Mouse (Mus musculus): ENCODE measurements around the gene Olfr918. TPM values are rescaled to one million over a fixed set of nuclear protein-coding genes. Genes with fewer than 3 reads are reported as not detected.

Olfr918 gene
- not detected in 2 replicates for polyA plus RNA-seq (2016; fragmentation: Nextera tagmentation; extraction: Ambion mirVana)

GRCm38 (mm10) chr9:38674501-38674900 lies at the start of gene Olfr918:
Olfr918 (minus strand) TSS chr9:38674601.
- WGBS, result 88% methylated on average over 2 of the region's 2 CpGs
- Histone ChIP-seq H3K4me2 (no peak within 1 kb of the TSS), H3K9me3 (no peaks in the 10 kb centered on the region), H3K27ac (no peak within 1 kb of the TSS), H3K36me3 (replicated peaks) (no peaks in the 10 kb centered on the region), H3K27me3 (no peaks in the 10 kb centered on the region), H3K9ac (no peak within 1 kb of the TSS), H3K4me3 (replicated peaks) (no peak within 1 kb of the TSS), H3K4me1 (no peaks in the 10 kb centered on the region)
- ATAC-seq (ENCODE audit: low FRiP score), result no peak

- Histone ChIP-seq H3K4me3 (replicated peaks) (no peak overlapping the region), H3K9me3 (no peaks in the 10 kb centered on the region), H3K27me3 (no peaks in the 10 kb centered on the region), H3K9ac (no peak overlapping the region), H3K4me1 (0 out of 2 replicates have a peak, but pooled peaks cover 4% of the 10 kb centered on the region), H3K4me2 (no peak overlapping the region), H3K27ac (no peak overlapping the region), H3K36me3 (replicated peaks) (no peaks in the 10 kb centered on the region)
- ATAC-seq (ENCODE audit: low FRiP score), result no peak
- 95% methylated on average over 1 of the region's 1 CpGs for WGBS
These were observed 49.6 kb upstream of the Olfr918 start for GRCm38 (mm10) chr9:38724044-38724443.

GRCm38 (mm10) chr9:38718927-38719441 lies 44.6 kb upstream of the Olfr918 start:
- Histone ChIP-seq H3K4me1 (peaks cover 12% of the 10 kb centered on the region), H3K4me2 (peak overlapping the region; percentile 55), H3K27me3 (no peaks in the 10 kb centered on the region), H3K4me3 (replicated peaks) (peak overlapping the region; percentile 40), H3K9me3 (no peaks in the 10 kb centered on the region), H3K36me3 (replicated peaks) (no peaks in the 10 kb centered on the region), H3K9ac (0 out of 2 replicates have a peak overlapping the region, but pooled peaks have one; percentile 55), H3K27ac (no peak overlapping the region)
- 2% methylated on average over 3 of the region's 3 CpGs for WGBS
- no peak for ATAC-seq (ENCODE audit: low FRiP score)

GRCm38 (mm10) chr9:38718102-38718501 lies 43.7 kb upstream of the Olfr918 start, which contains the start of gene Vwa5a:
Vwa5a (plus strand) TSS chr9:38718268.
- no peaks in the 10 kb centered on the region for H3K27me3 ChIP-seq
- peaks cover 12% of the 10 kb centered on the region for H3K4me1 ChIP-seq
- WGBS, result 0% methylated on average over 4 of the region's 4 CpGs
- H3K9ac ChIP-seq, result peak within 1 kb of the TSS; percentile 55; the same call in 1 of the 2 replicates
- H3K4me2 ChIP-seq, result peak within 1 kb of the TSS; percentile 55
- H3K4me3 ChIP-seq (replicated peaks), result peak within 1 kb of the TSS; percentile 40
- H3K9me3 ChIP-seq, result no peaks in the 10 kb centered on the region
- H3K36me3 ChIP-seq (replicated peaks), result no peaks in the 10 kb centered on the region
- no peak within 1 kb of the TSS for H3K27ac ChIP-seq
- peak; percentile 67; the same call in 1 of the 2 replicates for ATAC-seq (ENCODE audit: low FRiP score)

GRCm38 (mm10) chr9:38672887-38673286 lies 1.5 kb downstream of the Olfr918 start:
- H3K9ac ChIP-seq, result no peak overlapping the region
- no peak overlapping the region for H3K27ac ChIP-seq
- no peaks in the 10 kb centered on the region for H3K4me1 ChIP-seq
- H3K4me3 ChIP-seq (replicated peaks), result no peak overlapping the region
- no peaks in the 10 kb centered on the region for H3K27me3 ChIP-seq
- ATAC-seq (ENCODE audit: low FRiP score), result no peak
- H3K36me3 ChIP-seq (replicated peaks), result no peaks in the 10 kb centered on the region
- no peak overlapping the region for H3K4me2 ChIP-seq
- no peaks in the 10 kb centered on the region for H3K9me3 ChIP-seq
- WGBS, result 81% methylated on average over 2 of the region's 2 CpGs

- no peak within 1 kb of the TSS for H3K27ac ChIP-seq
- 91% methylated on average over 1 of the region's 1 CpGs for WGBS
These were observed 8.7 kb downstream of the Olfr918 start, which contains the start of gene Olfr917 for GRCm38 (mm10) chr9:38665742-38666141. Olfr917 (minus strand) TSS chr9:38665842.

GRCm38 (mm10) chr9:38659775-38660174 lies 14.6 kb downstream of the Olfr918 start, which contains the start of gene Olfr916:
Olfr916 (minus strand) TSS chr9:38659875.
- Histone ChIP-seq H3K27ac (no peak within 1 kb of the TSS), H3K4me2 (no peak within 1 kb of the TSS), H3K9me3 (no peaks in the 10 kb centered on the region), H3K4me3 (replicated peaks) (no peak within 1 kb of the TSS), H3K36me3 (replicated peaks) (no peaks in the 10 kb centered on the region), H3K9ac (no peak within 1 kb of the TSS), H3K27me3 (no peaks in the 10 kb centered on the region), H3K4me1 (no peaks in the 10 kb centered on the region)
- WGBS, result 76% methylated on average over 1 of the region's 1 CpGs
- no peak for ATAC-seq (ENCODE audit: low FRiP score)

More at GRCm38 (mm10) chr9:38665742-38666141, 8.7 kb downstream of the Olfr918 start, which contains the start of gene Olfr917:
- H3K4me1 ChIP-seq, result no peaks in the 10 kb centered on the region
- H3K4me2 ChIP-seq, result no peak within 1 kb of the TSS
- H3K4me3 ChIP-seq (replicated peaks), result no peak within 1 kb of the TSS
- no peaks in the 10 kb centered on the region for H3K36me3 ChIP-seq (replicated peaks)
- H3K9ac ChIP-seq, result no peak within 1 kb of the TSS
- H3K9me3 ChIP-seq, result no peaks in the 10 kb centered on the region
- no peak for ATAC-seq (ENCODE audit: low FRiP score)
- no peaks in the 10 kb centered on the region for H3K27me3 ChIP-seq

GRCm38 (mm10) chr9:38632406-38632805 lies 42.0 kb downstream of the Olfr918 start:
- no peak overlapping the region for H3K4me2 ChIP-seq
- no peak overlapping the region for H3K27ac ChIP-seq
- H3K36me3 ChIP-seq (replicated peaks), result no peaks in the 10 kb centered on the region
- H3K9ac ChIP-seq, result no peak overlapping the region
- WGBS, result 77% methylated on average over 4 of the region's 4 CpGs
- no peaks in the 10 kb centered on the region for H3K4me1 ChIP-seq
- no peaks in the 10 kb centered on the region for H3K27me3 ChIP-seq
- no peak for ATAC-seq (ENCODE audit: low FRiP score)
- no peak overlapping the region for H3K4me3 ChIP-seq (replicated peaks)
- 0 out of 2 replicates have a peak, but pooled peaks cover 2% of the 10 kb centered on the region for H3K9me3 ChIP-seq

Other genes starting within 250 kb of the Olfr918 start
- gene Olfr901, start 245.1 kb downstream of the Olfr918 start, polyA plus RNA-seq (2016; fragmentation: Nextera tagmentation; extraction: Ambion mirVana), result not detected in 2 replicates
- gene Olfr902, start 226.9 kb downstream of the Olfr918 start, polyA plus RNA-seq (2016; fragmentation: Nextera tagmentation; extraction: Ambion mirVana), result not detected in 2 replicates
- not detected in 2 replicates for gene Olfr904, start 211.5 kb downstream of the Olfr918 start, polyA plus RNA-seq (2016; fragmentation: Nextera tagmentation; extraction: Ambion mirVana)
- gene Olfr905, start 203.5 kb downstream of the Olfr918 start, polyA plus RNA-seq (2016; fragmentation: Nextera tagmentation; extraction: Ambion mirVana), result not detected in 2 replicates
- not detected in 2 replicates for gene Olfr906, start 187.5 kb downstream of the Olfr918 start, polyA plus RNA-seq (2016; fragmentation: Nextera tagmentation; extraction: Ambion mirVana)
- not detected in 2 replicates for gene Olfr907, start 178.8 kb downstream of the Olfr918 start, polyA plus RNA-seq (2016; fragmentation: Nextera tagmentation; extraction: Ambion mirVana)
- gene Olfr911-ps1, start 153.0 kb downstream of the Olfr918 start, polyA plus RNA-seq (2016; fragmentation: Nextera tagmentation; extraction: Ambion mirVana), result not detected in 2 replicates
- gene Olfr910, start 136.8 kb downstream of the Olfr918 start, polyA plus RNA-seq (2016; fragmentation: Nextera tagmentation; extraction: Ambion mirVana), result not detected in 2 replicates
- not detected in 2 replicates for gene Olfr912, start 94.4 kb downstream of the Olfr918 start, polyA plus RNA-seq (2016; fragmentation: Nextera tagmentation; extraction: Ambion mirVana)
- gene Olfr913, start 81.8 kb downstream of the Olfr918 start, polyA plus RNA-seq (2016; fragmentation: Nextera tagmentation; extraction: Ambion mirVana), result not detected in 2 replicates
- not detected in 2 replicates for gene Olfr914, start 69.5 kb downstream of the Olfr918 start, polyA plus RNA-seq (2016; fragmentation: Nextera tagmentation; extraction: Ambion mirVana)
- not detected in 2 replicates for gene Olfr916, start 14.7 kb downstream of the Olfr918 start, polyA plus RNA-seq (2016; fragmentation: Nextera tagmentation; extraction: Ambion mirVana)
- not detected in 2 replicates for gene Olfr917, start 8.8 kb downstream of the Olfr918 start, polyA plus RNA-seq (2016; fragmentation: Nextera tagmentation; extraction: Ambion mirVana)
- not detected in 2 replicates for gene Olfr919, start 29.1 kb upstream of the Olfr918 start, polyA plus RNA-seq (2016; fragmentation: Nextera tagmentation; extraction: Ambion mirVana)
- 6.5 and 8.7 TPM in 2 replicates for gene Vwa5a, start 43.7 kb upstream of the Olfr918 start, polyA plus RNA-seq (2016; fragmentation: Nextera tagmentation; extraction: Ambion mirVana)
- not detected in 2 replicates for gene Olfr920, start 77.7 kb upstream of the Olfr918 start, polyA plus RNA-seq (2016; fragmentation: Nextera tagmentation; extraction: Ambion mirVana)
- gene Olfr921, start 98.5 kb upstream of the Olfr918 start, polyA plus RNA-seq (2016; fragmentation: Nextera tagmentation; extraction: Ambion mirVana), result not detected in 2 replicates
- not detected in 2 replicates for gene Olfr922, start 140.0 kb upstream of the Olfr918 start, polyA plus RNA-seq (2016; fragmentation: Nextera tagmentation; extraction: Ambion mirVana)
- gene Olfr923, start 151.9 kb upstream of the Olfr918 start, polyA plus RNA-seq (2016; fragmentation: Nextera tagmentation; extraction: Ambion mirVana), result not detected in 2 replicates
- gene Olfr924, start 169.8 kb upstream of the Olfr918 start, polyA plus RNA-seq (2016; fragmentation: Nextera tagmentation; extraction: Ambion mirVana), result not detected in 2 replicates
- not detected in 2 replicates for gene Olfr26, start 180.5 kb upstream of the Olfr918 start, polyA plus RNA-seq (2016; fragmentation: Nextera tagmentation; extraction: Ambion mirVana)
- not detected in 2 replicates for gene Olfr926, start 202.5 kb upstream of the Olfr918 start, polyA plus RNA-seq (2016; fragmentation: Nextera tagmentation; extraction: Ambion mirVana)

Data from forebrain, embryonic 12.5 days (tissue).